Mouse (Mus musculus) cerebellum, adult 2 months (tissue): Measurements from ENCODE around the gene Immp2l.

Experiments used
- CTCF ChIP-seq: fragments of 200-500 bp; IDR thresholded peaks from 2 replicates; pipeline ENCODE4 v1.5.1; 2011; ENCODE audit warnings: low read depth, mild to moderate bottlenecking, control low read depth, low read length, moderate library complexity, borderline replicate concordance; ENCODE audit not compliant: insufficient read depth
- POLR2A ChIP-seq: fragments of 200-500 bp; IDR thresholded peaks from 2 replicates; pipeline ENCODE4 v1.6.1; 2011; ENCODE audit warnings: low read length, control low read depth, borderline replicate concordance; ENCODE audit not compliant: insufficient read depth

GRCm38 (mm10) chr12:41950726-41951125 is 926.8 kb downstream of the Immp2l start:
- TF ChIP-seq POLR2A (no peak), CTCF (no peak)
